Mouse (Mus musculus) heart, adult 2 months (tissue): Measurements from ENCODE around the gene Rgn. TPM values are rescaled to one million over a fixed set of nuclear protein-coding genes. Genes with fewer than 3 reads are reported as not detected.

Source experiments
- DNase-seq, 2 experiments: peaks; one replicate each; pipeline ENCODE4 v3.0.0; 2021
- H3K27ac ChIP-seq: fragments of 200-600 bp; 2 replicates; pipeline ENCODE4 v1.8.1; 2022
- H3K27me3 ChIP-seq: fragments of 200-500 bp; 2 replicates; pipeline ENCODE4 v1.6.1; 2012; ENCODE audit warnings: mild to moderate bottlenecking, low read length, inconsistent platforms, mixed read lengths; ENCODE audit not compliant: control insufficient read depth, insufficient read depth
- H3K36me3 ChIP-seq: fragments of 200-500 bp; 2 replicates; pipeline ENCODE4 v1.6.1; 2012; ENCODE audit warnings: low read length, inconsistent platforms; ENCODE audit not compliant: control insufficient read depth, insufficient read depth
- H3K4me1 ChIP-seq: fragments of 200-500 bp; 2 replicates; pipeline ENCODE4 v1.6.1; 2011; ENCODE audit warnings: low read length; ENCODE audit not compliant: control insufficient read depth, insufficient read depth
- H3K4me3 ChIP-seq: fragments of 200-600 bp; 2 replicates; pipeline ENCODE4 v1.8.1; 2022
- H3K79me2 ChIP-seq: fragments of 200-500 bp; replicated peaks from 2 replicates; pipeline ENCODE4 v1.6.1; 2012; ENCODE audit warnings: mild to moderate bottlenecking, inconsistent platforms, low read length, moderate library complexity, mixed read lengths; ENCODE audit not compliant: control insufficient read depth, insufficient read depth
- H3K9ac ChIP-seq: fragments of 200-500 bp; 2 replicates; pipeline ENCODE4 v1.6.1; 2012; ENCODE audit warnings: low read depth, mild to moderate bottlenecking, control low read depth, inconsistent platforms, low read length, mixed read lengths
- CTCF ChIP-seq: fragments of 200-600 bp; IDR thresholded peaks from 2 replicates; pipeline ENCODE4 v1.8.1; 2022; ENCODE audit warnings: antibody characterized with exemption, mild to moderate bottlenecking, moderate library complexity
- EP300 ChIP-seq: fragments of 200-500 bp; IDR thresholded peaks from 2 replicates; pipeline ENCODE4 v1.6.1; 2011; ENCODE audit warnings: low read depth, low read length, control low read depth; ENCODE audit not compliant: insufficient read depth
- POLR2A ChIP-seq: fragments of 200-500 bp; IDR thresholded peaks from 2 replicates; pipeline ENCODE4 v1.6.1; 2011; ENCODE audit warnings: mild to moderate bottlenecking, low read depth, low read length, control low read depth; ENCODE audit not compliant: insufficient read depth
- WGBS: fragments of 180-500 bp; shearing (Covaris S2); methylation state at CpG from one replicate; pipeline ENCODE4 v1.1.7; 2018; 5-methylcytosine and 5-hydroxymethylcytosine counted together
- intact Hi-C: fragments of 180-260 bp; cut with DNase I; formaldehyde crosslinking; loops from one replicate; pipeline ENCODE4 v1.15.1; 2025
- polyA plus RNA-seq: library from polyadenylated mRNA; depleted of rRNA; stranded (reverse); fragments of >200 nt; gene quantifications from 2 replicates; pipeline ENCODE4 v1.2.3, GENCODE M21; 2012
- total RNA-seq, 2 experiments: library from RNA; stranded (reverse); gene quantifications; 2 replicates each; pipeline ENCODE4 v1.2.3; 2021

Rgn gene
- total and polyA plus RNA-seq, 3 experiments, result 0.12 to 0.60 (median 0.27) TPM

GRCm38 (mm10) chrX:20548011-20548879 lies 1.3 kb upstream of the Rgn start:
- 20% methylated on average over 24 of the region's 24 CpGs for WGBS
- Histone ChIP-seq H3K27me3 (no peaks in the 10 kb centered on the region), H3K4me1 (no peaks in the 10 kb centered on the region; the same call in 1 of the 2 replicates), H3K4me3 (peak overlapping the region; percentile 36), H3K9ac (peak overlapping the region; percentile 19), H3K36me3 (no peaks in the 10 kb centered on the region), H3K79me2 (no peaks in the 10 kb centered on the region), H3K27ac (no peak overlapping the region)
- intact Hi-C loops, result no loop called here
- peak; percentile 2 to 24 for DNase-seq
- TF ChIP-seq POLR2A, result no peak
- TF ChIP-seq CTCF, result no peak
- no peak for TF ChIP-seq EP300

DNA sequence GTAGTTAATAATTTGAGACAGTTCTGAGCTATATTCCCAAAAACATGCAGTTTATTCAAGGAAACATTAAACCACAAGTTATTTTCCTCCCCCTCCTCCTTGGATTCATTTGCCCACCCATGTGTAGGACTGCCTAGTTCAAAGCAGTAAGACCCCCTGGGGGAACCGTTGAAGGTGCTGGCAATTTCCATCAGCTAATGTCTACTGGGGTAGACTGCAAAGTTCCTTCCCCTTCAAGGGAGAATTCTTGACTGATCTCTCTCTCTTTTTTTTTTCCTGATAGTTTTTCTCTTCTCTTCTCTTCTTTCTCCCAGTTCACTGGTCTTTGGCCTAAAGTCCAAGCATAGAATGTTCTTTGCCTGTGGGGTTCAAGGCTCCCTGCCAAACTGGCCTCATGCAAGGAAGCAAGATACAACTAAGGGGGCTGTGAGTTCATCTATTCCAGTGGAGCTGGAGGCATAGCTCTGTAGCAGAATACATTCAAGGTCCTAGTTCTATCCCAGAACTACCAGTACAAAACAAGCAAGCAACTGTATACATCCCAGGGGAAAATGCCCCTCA lies 627 bp upstream of the Rgn start:
- H3K27me3 ChIP-seq, result no peaks in the 10 kb centered on the region
- no peak overlapping the region for H3K9ac ChIP-seq
- H3K4me1 ChIP-seq, result no peaks in the 10 kb centered on the region; the same call in 1 of the 2 replicates
- no peak for DNase-seq
- no peak overlapping the region for H3K4me3 ChIP-seq
- no peaks in the 10 kb centered on the region for H3K79me2 ChIP-seq
- H3K36me3 ChIP-seq, result no peaks in the 10 kb centered on the region
- intact Hi-C loops, result no loop called here
- WGBS, result 42% methylated on average over 1 of the region's 1 CpGs
- no peak for TF ChIP-seq EP300
- TF ChIP-seq POLR2A, result no peak
- no peak for TF ChIP-seq CTCF
- H3K27ac ChIP-seq, result no peak overlapping the region

GRCm38 (mm10) chrX:20552199-20552598 lies 2.6 kb downstream of the Rgn start:
- intact Hi-C loops, result no loop called here
- no peaks in the 10 kb centered on the region for H3K36me3 ChIP-seq
- no peaks in the 10 kb centered on the region for H3K79me2 ChIP-seq
- WGBS, result 75% methylated on average over 2 of the region's 2 CpGs
- TF ChIP-seq CTCF, result no peak
- TF ChIP-seq POLR2A, result no peak
- no peak for TF ChIP-seq EP300
- H3K9ac ChIP-seq, result no peak overlapping the region
- no peaks in the 10 kb centered on the region for H3K27me3 ChIP-seq
- no peak for DNase-seq
- no peak overlapping the region for H3K27ac ChIP-seq
- no peak overlapping the region for H3K4me3 ChIP-seq
- H3K4me1 ChIP-seq, result no peaks in the 10 kb centered on the region; the same call in 1 of the 2 replicates

- Histone ChIP-seq H3K4me1 (no peaks in the 10 kb centered on the region), H3K27me3 (no peaks in the 10 kb centered on the region), H3K27ac (no peak overlapping the region), H3K36me3 (no peaks in the 10 kb centered on the region), H3K9ac (no peak overlapping the region), H3K79me2 (no peaks in the 10 kb centered on the region), H3K4me3 (no peak overlapping the region)
- DNase-seq, result no peak
- TF ChIP-seq CTCF, result peak; percentile 57
- TF ChIP-seq EP300, result no peak
- intact Hi-C loops, result no loop called here
- 35% methylated on average over 1 of the region's 1 CpGs for WGBS
These were observed 12.3 kb downstream of the Rgn start for GRCm38 (mm10) chrX:20561846-20562245.

GRCm38 (mm10) chrX:20563941-20564340 lies 14.4 kb downstream of the Rgn start:
- Histone ChIP-seq H3K9ac (no peak overlapping the region), H3K4me3 (no peak overlapping the region), H3K36me3 (no peaks in the 10 kb centered on the region), H3K4me1 (no peaks in the 10 kb centered on the region), H3K79me2 (no peaks in the 10 kb centered on the region), H3K27me3 (no peaks in the 10 kb centered on the region), H3K27ac (no peak overlapping the region)
- TF ChIP-seq POLR2A, result no peak
- no peak for TF ChIP-seq EP300
- no peak for TF ChIP-seq CTCF
- intact Hi-C loops, result no loop called here
- no peak for DNase-seq
- 55% methylated on average over 4 of the region's 4 CpGs for WGBS

- TF ChIP-seq EP300, result no peak
- no peak for TF ChIP-seq POLR2A
- TF ChIP-seq CTCF, result no peak
- WGBS, result 23% methylated on average over 2 of the region's 2 CpGs
- Histone ChIP-seq H3K27me3 (no peaks in the 10 kb centered on the region), H3K36me3 (peaks cover 2% of the 10 kb centered on the region; the same call in 1 of the 2 replicates), H3K9ac (no peak overlapping the region), H3K4me3 (no peak overlapping the region), H3K4me1 (peaks cover 3% of the 10 kb centered on the region; the same call in 1 of the 2 replicates), H3K27ac (no peak overlapping the region; the same call in 1 of the 2 replicates), H3K79me2 (no peaks in the 10 kb centered on the region)
- peak; percentile 21 to 44 for DNase-seq
- intact Hi-C loops, result loop anchor here (10.0 kb wide), 1 partner anchor 206 kb away; the partner anchor contains the start of gene Rp2
These were observed 21.4 kb downstream of the Rgn start for GRCm38 (mm10) chrX:20571024-20571423.
